Mouse (Mus musculus) macrophage (primary cell): ENCODE measurements around the gene Asrgl1. TPM values are rescaled to one million over a fixed set of nuclear protein-coding genes. Genes with fewer than 3 reads are reported as not detected.

Experiments
- H3K27ac ChIP-seq: fragments of 350-480 bp; formaldehyde crosslinking; 2 replicates; pipeline ENCODE4 v1.9.0; 2021
- H3K36me3 ChIP-seq: fragments of 350-480 bp; formaldehyde crosslinking; 2 replicates; pipeline ENCODE4 v1.9.0; 2021; ENCODE audit errors: inconsistent target
- H3K4me3 ChIP-seq: fragments of 350-480 bp; formaldehyde crosslinking; 2 replicates; pipeline ENCODE4 v1.9.0; 2021; ENCODE audit errors: inconsistent target
- H3K79me2 ChIP-seq: fragments of 350-480 bp; formaldehyde crosslinking; 2 replicates; pipeline ENCODE4 v1.9.0; 2021; ENCODE audit errors: inconsistent target
- WGBS: methylation state at CpG from one replicate; pipeline ENCODE4 v1.1.7; 2026; ENCODE audit warnings: inconsistent platforms; ENCODE audit not compliant: missing documents; 5-methylcytosine and 5-hydroxymethylcytosine counted together
- polyA plus RNA-seq: library from polyadenylated mRNA; stranded (reverse); fragments of 250-400 nt; gene quantifications from 3 replicates; pipeline ENCODE4 v1.2.4, GENCODE M21; 2018; ENCODE audit warnings: inconsistent platforms

Gene Asrgl1
- polyA plus RNA-seq, 1 experiment from 2014 or later = 2.1 TPM

- H3K27ac ChIP-seq = no peak overlapping the region
- no peak overlapping the region for H3K4me3 ChIP-seq
- H3K79me2 ChIP-seq = no peaks in the 10 kb centered on the region
- WGBS = 87% methylated on average over 8 of the region's 8 CpGs
- H3K36me3 ChIP-seq = no peaks in the 10 kb centered on the region
Measured at GRCm38 (mm10) chr19:9112043-9112442, 23.4 kb downstream of the Asrgl1 start.

- H3K4me3 ChIP-seq = no peak overlapping the region
- WGBS = 73% methylated on average over 4 of the region's 4 CpGs
- no peaks in the 10 kb centered on the region for H3K36me3 ChIP-seq
- no peak overlapping the region for H3K27ac ChIP-seq
- H3K79me2 ChIP-seq = no peaks in the 10 kb centered on the region
Measured at GRCm38 (mm10) chr19:9110182-9110869, 25.1 kb downstream of the Asrgl1 start.

GRCm38 (mm10) chr19:9108536-9108935 is 26.9 kb downstream of the Asrgl1 start:
- Histone ChIP-seq H3K79me2 (no peaks in the 10 kb centered on the region), H3K36me3 (no peaks in the 10 kb centered on the region), H3K4me3 (no peak overlapping the region), H3K27ac (no peak overlapping the region)
- WGBS = 79% methylated on average over 1 of the region's 1 CpGs

DNA sequence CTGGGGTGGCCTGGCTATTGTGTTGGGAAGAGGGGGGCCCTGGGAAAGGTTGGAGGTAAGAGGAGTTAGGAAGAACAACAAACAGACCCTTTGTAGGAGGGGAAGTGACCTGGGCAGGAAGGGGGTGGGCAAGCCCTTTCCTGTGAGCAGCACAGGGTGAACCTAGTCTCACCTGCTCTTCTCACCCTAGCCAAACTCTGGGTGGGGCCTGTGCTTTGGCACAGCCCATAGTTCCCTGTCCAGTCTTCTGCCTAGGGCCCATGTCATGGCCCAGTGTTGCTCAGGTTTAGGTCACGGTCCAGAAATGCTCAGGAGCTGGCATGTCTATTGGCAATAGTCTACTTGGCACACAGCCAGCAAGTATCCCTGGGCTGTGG is 28.1 kb downstream of the Asrgl1 start:
- H3K4me3 ChIP-seq = no peak overlapping the region
- no peak overlapping the region for H3K27ac ChIP-seq
- 100% methylated on average over 1 of the region's 1 CpGs for WGBS
- H3K36me3 ChIP-seq = no peaks in the 10 kb centered on the region
- H3K79me2 ChIP-seq = no peaks in the 10 kb centered on the region

DNA sequence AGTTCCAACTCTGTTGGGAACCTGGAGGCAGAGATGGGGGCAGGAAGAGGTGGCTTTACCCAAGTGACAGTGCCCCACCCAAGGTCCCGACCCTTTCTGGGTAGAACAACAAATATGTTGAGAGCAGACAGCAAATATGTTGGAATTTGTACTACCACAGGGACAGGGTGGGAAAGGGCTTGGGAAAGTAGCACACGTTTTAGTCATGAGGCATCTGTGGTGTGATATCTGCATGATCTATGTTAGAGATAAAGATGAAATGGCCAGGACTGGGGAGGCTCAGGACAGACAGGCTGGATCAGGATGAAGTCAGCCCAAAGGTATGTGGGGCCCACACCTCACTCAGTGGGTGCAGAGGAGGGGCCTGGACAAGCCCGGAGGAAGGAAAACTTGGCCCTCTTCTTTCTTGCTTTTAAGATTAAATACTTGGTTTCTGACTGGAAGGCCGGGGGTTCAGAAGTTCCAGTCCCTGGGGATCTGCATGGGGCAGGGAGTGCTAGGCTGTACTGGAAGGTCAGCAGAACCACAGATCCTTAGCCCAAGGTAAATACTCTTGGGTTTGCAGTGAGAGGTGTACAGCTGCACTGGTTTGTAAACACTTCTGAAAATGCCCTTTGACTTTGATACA is 28.6 kb downstream of the Asrgl1 start:
- no peaks in the 10 kb centered on the region for H3K79me2 ChIP-seq
- no peak overlapping the region for H3K27ac ChIP-seq
- no peak overlapping the region for H3K4me3 ChIP-seq
- WGBS = 72% methylated on average over 4 of the region's 4 CpGs
- no peaks in the 10 kb centered on the region for H3K36me3 ChIP-seq

GRCm38 (mm10) chr19:9106096-9106495 is 29.3 kb downstream of the Asrgl1 start:
- WGBS = 94% methylated on average over 5 of the region's 5 CpGs
- Histone ChIP-seq H3K36me3 (no peaks in the 10 kb centered on the region), H3K27ac (no peak overlapping the region), H3K79me2 (no peaks in the 10 kb centered on the region), H3K4me3 (no peak overlapping the region)

- 92% methylated on average over 3 of the region's 3 CpGs for WGBS
- H3K36me3 ChIP-seq = no peaks in the 10 kb centered on the region
- no peak overlapping the region for H3K4me3 ChIP-seq
- H3K27ac ChIP-seq = no peak overlapping the region
- no peaks in the 10 kb centered on the region for H3K79me2 ChIP-seq
Measured at GRCm38 (mm10) chr19:9105101-9105685, 30.2 kb downstream of the Asrgl1 start.

- Histone ChIP-seq H3K4me3 (no peak overlapping the region), H3K27ac (no peak overlapping the region), H3K79me2 (no peaks in the 10 kb centered on the region), H3K36me3 (no peaks in the 10 kb centered on the region)
- 56% methylated on average over 4 of the region's 4 CpGs for WGBS
Measured at GRCm38 (mm10) chr19:9103986-9104385, 31.4 kb downstream of the Asrgl1 start.

DNA sequence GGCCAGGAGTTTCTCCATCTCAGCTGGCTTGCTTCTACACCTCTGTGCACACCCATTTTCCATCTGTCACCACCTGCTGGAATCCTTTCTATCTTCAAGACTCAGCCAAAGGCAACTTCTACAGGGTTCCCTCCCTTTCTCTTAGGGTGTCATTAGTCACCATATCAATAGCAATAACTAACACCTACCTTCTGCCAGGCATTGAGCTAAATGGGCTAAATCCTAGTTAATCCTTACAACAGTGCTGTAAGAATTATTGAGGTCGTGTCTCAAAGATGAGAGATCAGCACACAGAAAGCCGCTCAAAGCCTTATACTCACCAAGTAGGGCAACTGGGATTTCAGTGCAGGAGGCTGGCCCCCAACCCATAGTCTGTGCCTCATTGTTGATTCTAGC is 34.4 kb downstream of the Asrgl1 start:
- no peak overlapping the region for H3K27ac ChIP-seq
- H3K79me2 ChIP-seq = no peaks in the 10 kb centered on the region
- H3K4me3 ChIP-seq = no peak overlapping the region
- 93% methylated on average over 2 of the region's 2 CpGs for WGBS
- H3K36me3 ChIP-seq = no peaks in the 10 kb centered on the region

GRCm38 (mm10) chr19:9100297-9101061 is 35.0 kb downstream of the Asrgl1 start:
- Histone ChIP-seq H3K79me2 (no peaks in the 10 kb centered on the region), H3K36me3 (no peaks in the 10 kb centered on the region), H3K27ac (no peak overlapping the region), H3K4me3 (no peak overlapping the region)
- 72% methylated on average over 17 of the region's 17 CpGs for WGBS

- WGBS = 92% methylated on average over 8 of the region's 8 CpGs
- no peaks in the 10 kb centered on the region for H3K79me2 ChIP-seq
- H3K4me3 ChIP-seq = no peak overlapping the region
- H3K36me3 ChIP-seq = no peaks in the 10 kb centered on the region
- no peak overlapping the region for H3K27ac ChIP-seq
Measured at GRCm38 (mm10) chr19:9099751-9100150, 35.7 kb downstream of the Asrgl1 start.

GRCm38 (mm10) chr19:9097441-9097840 is 38.0 kb downstream of the Asrgl1 start:
- Histone ChIP-seq H3K4me3 (no peak overlapping the region), H3K79me2 (no peaks in the 10 kb centered on the region), H3K36me3 (no peaks in the 10 kb centered on the region), H3K27ac (no peak overlapping the region)
- whole genome bisulfite sequencing = 93% methylated on average over 13 of the region's 13 CpGs

- WGBS = 93% methylated on average over 5 of the region's 5 CpGs
- H3K4me3 ChIP-seq = no peak overlapping the region
Measured at GRCm38 (mm10) chr19:9095111-9095510, 40.3 kb downstream of the Asrgl1 start.

DNA sequence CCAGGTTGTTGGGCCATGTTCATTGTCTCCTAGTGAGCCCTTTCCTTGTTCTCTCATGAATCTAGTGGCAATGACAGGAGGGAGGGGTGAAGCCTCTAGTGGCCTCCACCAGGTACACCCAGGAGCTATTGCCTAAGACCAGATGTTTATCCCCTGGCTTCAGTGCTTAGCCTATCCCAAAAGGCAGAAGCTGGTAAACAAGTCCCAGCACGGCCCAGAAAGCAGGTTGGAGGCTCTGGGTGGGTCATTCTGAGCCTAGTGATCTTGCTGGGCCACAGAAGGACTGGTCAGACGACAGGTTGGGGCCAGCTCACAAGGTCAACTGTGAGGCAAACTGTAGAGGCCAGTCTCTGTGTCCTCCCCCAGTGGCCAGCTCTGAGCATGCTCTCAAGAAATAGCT is 44.7 kb downstream of the Asrgl1 start:
- no peaks in the 10 kb centered on the region for H3K79me2 ChIP-seq
- WGBS = 94% methylated on average over 2 of the region's 2 CpGs
- no peak overlapping the region for H3K4me3 ChIP-seq
- no peaks in the 10 kb centered on the region for H3K36me3 ChIP-seq
- no peak overlapping the region for H3K27ac ChIP-seq

More at GRCm38 (mm10) chr19:9095111-9095510, 40.3 kb downstream of the Asrgl1 start:
- H3K27ac ChIP-seq = no peak overlapping the region
- no peaks in the 10 kb centered on the region for H3K79me2 ChIP-seq
- no peaks in the 10 kb centered on the region for H3K36me3 ChIP-seq

DNA sequence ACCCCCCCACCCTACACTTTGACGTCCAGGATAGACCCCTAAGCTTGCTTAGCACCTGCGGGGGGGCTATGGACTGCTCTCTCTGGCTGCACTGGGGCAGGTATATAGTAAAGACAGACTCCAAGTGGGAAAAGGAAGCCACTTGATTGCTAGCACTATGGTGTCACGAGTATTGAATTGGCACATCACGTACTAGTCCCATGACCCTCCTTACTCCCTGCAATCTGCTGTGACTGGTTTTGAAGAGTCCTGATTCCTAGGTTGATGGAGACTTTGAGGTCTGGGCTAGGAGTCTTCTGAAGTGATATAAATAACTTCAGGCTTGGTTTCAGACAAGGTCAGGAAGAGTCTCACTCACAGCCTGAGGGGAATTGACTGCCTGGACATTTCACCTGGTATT is 45.2 kb downstream of the Asrgl1 start:
- 84% methylated on average over 4 of the region's 4 CpGs for WGBS
- Histone ChIP-seq H3K36me3 (no peaks in the 10 kb centered on the region), H3K4me3 (no peak overlapping the region), H3K27ac (no peak overlapping the region), H3K79me2 (no peaks in the 10 kb centered on the region)
